Mouse (Mus musculus): ENCODE results near the gene Stx3. TPM values are rescaled to one million over a fixed set of nuclear protein-coding genes. Genes with fewer than 3 reads are reported as not detected.

Gene Stx3
- polyA plus RNA-seq, 1 experiment from 2014 or later, result 8.4 TPM

DNA sequence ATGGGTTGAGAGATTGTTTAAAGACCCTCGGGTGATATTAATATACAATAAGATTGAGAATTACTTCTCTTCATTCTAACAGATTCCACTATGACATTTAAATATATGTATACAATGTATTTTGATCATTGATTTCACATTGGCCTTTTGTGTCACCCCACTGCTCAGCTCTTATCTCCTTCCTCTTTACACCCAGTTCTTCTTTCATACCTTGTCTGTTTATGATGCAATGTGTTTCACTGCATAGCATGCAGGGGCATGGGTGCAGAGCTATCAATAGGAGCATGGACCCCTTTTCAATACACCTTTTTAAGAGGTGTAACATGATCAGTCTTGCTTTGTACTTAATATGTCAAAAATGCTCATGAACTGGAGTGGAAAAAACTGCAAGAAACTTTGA is 88.9 kb downstream of the Stx3 start:
- no peaks in the 10 kb centered on the region for H3K36me3 ChIP-seq (ENCODE audit: control insufficient read depth, insufficient read depth, low read length)
- DNase-seq (ENCODE audit: low spot score) (no peak), ATAC-seq (ENCODE audit: insufficient number of reproducible peaks, low FRiP score, low TSS enrichment, low read depth) (no peak)
- 83% methylated on average over 1 of the region's 1 CpGs for WGBS
- H3K4me3 ChIP-seq (ENCODE audit: low read depth, low read length), result no peak overlapping the region
- no peaks in the 10 kb centered on the region for H3K9me3 ChIP-seq (ENCODE audit: control insufficient read depth, low read length)
- H3K27me3 ChIP-seq (ENCODE audit: control insufficient read depth, insufficient read depth, low read length), result no peaks in the 10 kb centered on the region
- H3K4me2 ChIP-seq (ENCODE audit: low read depth, severe bottlenecking), result no peak overlapping the region
- no peaks in the 10 kb centered on the region for H3K4me1 ChIP-seq (ENCODE audit: control insufficient read depth, insufficient read depth, low read length)
- no peak overlapping the region for H3K27ac ChIP-seq (replicated peaks; ENCODE audit: low read depth, low read length)
- H3K9ac ChIP-seq (ENCODE audit: low read length), result no peak overlapping the region

DNA sequence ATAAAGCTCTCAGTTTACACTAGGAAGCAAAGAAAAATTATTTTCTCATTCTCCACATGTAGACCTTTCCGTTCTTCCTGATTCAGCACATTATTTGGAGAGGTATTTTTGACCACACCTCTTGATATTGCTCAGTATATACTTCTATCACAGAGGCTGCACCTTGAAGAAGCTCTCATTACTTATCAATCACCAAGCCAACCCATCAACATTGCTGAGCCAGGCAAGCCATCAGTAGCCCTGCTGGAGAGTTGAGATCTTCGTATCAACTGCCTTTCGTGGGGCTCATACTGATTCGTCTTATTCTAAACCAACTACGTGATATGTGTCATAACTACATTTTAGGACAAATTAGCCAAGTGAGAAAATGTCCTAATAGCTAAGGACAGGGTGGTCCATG is 91.9 kb downstream of the Stx3 start:
- no peaks in the 10 kb centered on the region for H3K27me3 ChIP-seq (ENCODE audit: control insufficient read depth, insufficient read depth, low read length)
- 91% methylated on average over 5 of the region's 5 CpGs for WGBS
- H3K4me1 ChIP-seq (ENCODE audit: control insufficient read depth, insufficient read depth, low read length), result no peaks in the 10 kb centered on the region
- H3K4me2 ChIP-seq (ENCODE audit: low read depth, severe bottlenecking), result no peak overlapping the region
- ATAC-seq (ENCODE audit: insufficient number of reproducible peaks, low FRiP score, low TSS enrichment, low read depth) (no peak), DNase-seq (ENCODE audit: low spot score) (no peak)
- no peak overlapping the region for H3K4me3 ChIP-seq (ENCODE audit: low read depth, low read length)
- H3K9me3 ChIP-seq (ENCODE audit: control insufficient read depth, low read length), result no peaks in the 10 kb centered on the region
- H3K36me3 ChIP-seq (ENCODE audit: control insufficient read depth, insufficient read depth, low read length), result no peaks in the 10 kb centered on the region
- no peak overlapping the region for H3K27ac ChIP-seq (replicated peaks; ENCODE audit: low read depth, low read length)
- H3K9ac ChIP-seq (ENCODE audit: low read length), result no peak overlapping the region

DNA sequence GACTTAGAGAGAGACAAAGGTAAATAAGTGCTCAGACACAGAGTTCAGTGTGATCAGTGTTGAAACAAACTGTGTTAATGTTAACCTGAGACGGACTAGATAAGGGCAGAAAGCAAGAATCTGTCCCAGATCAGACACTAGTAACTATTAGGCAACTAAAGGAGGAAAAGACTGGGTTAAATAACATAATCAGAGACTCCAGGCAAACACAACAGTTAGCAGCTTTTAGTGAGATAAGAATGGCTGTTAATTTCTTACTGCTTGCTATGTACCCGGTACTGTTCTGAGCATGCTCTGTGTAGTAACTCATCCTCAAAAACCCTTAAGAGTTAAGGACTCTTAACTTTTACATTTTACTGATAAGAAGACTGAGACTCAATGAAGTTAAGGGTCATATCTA is 93.3 kb downstream of the Stx3 start:
- 87% methylated on average over 2 of the region's 2 CpGs for WGBS
- no peaks in the 10 kb centered on the region for H3K9me3 ChIP-seq (ENCODE audit: control insufficient read depth, low read length)
- ATAC-seq (ENCODE audit: insufficient number of reproducible peaks, low FRiP score, low TSS enrichment, low read depth), result no peak
- no peak overlapping the region for H3K27ac ChIP-seq (replicated peaks; ENCODE audit: low read depth, low read length)
- H3K4me1 ChIP-seq (ENCODE audit: control insufficient read depth, insufficient read depth, low read length), result no peaks in the 10 kb centered on the region
- no peak for DNase-seq (ENCODE audit: low spot score)
- H3K4me3 ChIP-seq (ENCODE audit: low read depth, low read length), result no peak overlapping the region
- H3K36me3 ChIP-seq (ENCODE audit: control insufficient read depth, insufficient read depth, low read length), result no peaks in the 10 kb centered on the region
- H3K4me2 ChIP-seq (ENCODE audit: low read depth, severe bottlenecking), result no peak overlapping the region
- H3K27me3 ChIP-seq (ENCODE audit: control insufficient read depth, insufficient read depth, low read length), result no peaks in the 10 kb centered on the region
- H3K9ac ChIP-seq (ENCODE audit: low read length), result no peak overlapping the region

Other genes starting within 250 kb of the Stx3 start
- 0.85 and 1.4 TPM in 2 replicates for gene Ms4a6d, start 214.6 kb downstream of the Stx3 start, polyA plus RNA-seq (2014; fragmentation: Nextera tagmentation; extraction: Ambion mirVana)
- gene Ms4a2, start 195.7 kb downstream of the Stx3 start, polyA plus RNA-seq (2014; fragmentation: Nextera tagmentation; extraction: Ambion mirVana), result 0.36 TPM in 1 of 2 replicates, not detected in the other
- 0.40 TPM in 1 of 2 replicates, not detected in the other for gene Ms4a3, start 178.6 kb downstream of the Stx3 start, polyA plus RNA-seq (2014; fragmentation: Nextera tagmentation; extraction: Ambion mirVana)
- gene Oosp2, start 158.8 kb downstream of the Stx3 start, polyA plus RNA-seq (2014; fragmentation: Nextera tagmentation; extraction: Ambion mirVana), result not detected in 2 replicates
- not detected in 2 replicates for gene Oosp1, start 128.3 kb downstream of the Stx3 start, polyA plus RNA-seq (2014; fragmentation: Nextera tagmentation; extraction: Ambion mirVana)
- not detected in 2 replicates for gene Oosp3, start 122.3 kb downstream of the Stx3 start, polyA plus RNA-seq (2014; fragmentation: Nextera tagmentation; extraction: Ambion mirVana)
- gene Gif, start 71.8 kb downstream of the Stx3 start, polyA plus RNA-seq (2014; fragmentation: Nextera tagmentation; extraction: Ambion mirVana), result not detected in 2 replicates
- gene Mrpl16, start 49.0 kb downstream of the Stx3 start, polyA plus RNA-seq (2014; fragmentation: Nextera tagmentation; extraction: Ambion mirVana), result 54.5 and 55.1 TPM in 2 replicates
- gene Olfr1417, start 19.8 kb upstream of the Stx3 start, polyA plus RNA-seq (2014; fragmentation: Nextera tagmentation; extraction: Ambion mirVana), result not detected in 2 replicates
- not detected in 2 replicates for gene Olfr1418, start 41.7 kb upstream of the Stx3 start, polyA plus RNA-seq (2014; fragmentation: Nextera tagmentation; extraction: Ambion mirVana)
- gene Olfr1419, start 55.7 kb upstream of the Stx3 start, polyA plus RNA-seq (2014; fragmentation: Nextera tagmentation; extraction: Ambion mirVana), result not detected in 2 replicates
- gene Olfr1420, start 67.2 kb upstream of the Stx3 start, polyA plus RNA-seq (2014; fragmentation: Nextera tagmentation; extraction: Ambion mirVana), result not detected in 2 replicates
- gene Patl1, start 93.0 kb upstream of the Stx3 start, polyA plus RNA-seq (2014; fragmentation: Nextera tagmentation; extraction: Ambion mirVana), result 25.0 and 25.6 TPM in 2 replicates
- 6.1 and 7.2 TPM in 2 replicates for gene Osbp, start 146.5 kb upstream of the Stx3 start, polyA plus RNA-seq (2014; fragmentation: Nextera tagmentation; extraction: Ambion mirVana)
- gene Olfr1423, start 221.9 kb upstream of the Stx3 start, polyA plus RNA-seq (2014; fragmentation: Nextera tagmentation; extraction: Ambion mirVana), result not detected in 2 replicates
- gene Olfr1424, start 243.3 kb upstream of the Stx3 start, polyA plus RNA-seq (2014; fragmentation: Nextera tagmentation; extraction: Ambion mirVana), result not detected in 2 replicates

Measured in limb, embryonic 11.5 days (tissue).